Mouse (Mus musculus) hindbrain, embryonic 12.5 days (tissue): ENCODE data around the gene Col12a1. TPM values are rescaled to one million over a fixed set of nuclear protein-coding genes. Genes with fewer than 3 reads are reported as not detected.

ENCODE experiments used
- ATAC-seq: fragments of 200-750 bp; cut with Nextera tagmentation; 2 replicates; pipeline ENCODE4 v1.8.0; 2017; ENCODE audit warnings: moderate TSS enrichment; ENCODE audit not compliant: low FRiP score
- H3K27ac ChIP-seq: fragments of 300-500 bp; sonication (generic); 2 replicates; pipeline ENCODE4 v1.5.1; 2016; ENCODE audit warnings: mild to moderate bottlenecking
- H3K27me3 ChIP-seq: fragments of 300-500 bp; sonication (generic); 2 replicates; pipeline ENCODE4 v1.6.1; 2016; ENCODE audit warnings: mild to moderate bottlenecking
- H3K36me3 ChIP-seq: fragments of 300-500 bp; sonication (generic); 2 replicates; pipeline ENCODE4 v1.6.1; 2016; ENCODE audit warnings: mild to moderate bottlenecking
- H3K4me1 ChIP-seq: fragments of 300-500 bp; sonication (generic); 2 replicates; pipeline ENCODE4 v1.6.1; 2016
- H3K4me2 ChIP-seq: fragments of 300-500 bp; sonication (generic); replicated peaks from 2 replicates; pipeline ENCODE4 v1.6.1; 2016; ENCODE audit warnings: mild to moderate bottlenecking
- H3K4me3 ChIP-seq: fragments of 300-500 bp; sonication (generic); 2 replicates; pipeline ENCODE4 v1.5.1; 2016; ENCODE audit warnings: mild to moderate bottlenecking
- H3K9ac ChIP-seq: fragments of 300-500 bp; sonication (generic); 2 replicates; pipeline ENCODE4 v1.6.1; 2016; ENCODE audit warnings: mild to moderate bottlenecking, moderate library complexity
- H3K9me3 ChIP-seq: fragments of 300-500 bp; sonication (generic); replicated peaks from 2 replicates; pipeline ENCODE4 v1.6.1; 2016; ENCODE audit warnings: mild to moderate bottlenecking
- WGBS: fragments of 180-500 bp; shearing (Covaris S2); methylation state at CpG from one replicate; pipeline ENCODE4 v1.1.7; 2016; 5-methylcytosine and 5-hydroxymethylcytosine counted together
- polyA plus RNA-seq: library from polyadenylated mRNA; unstranded; fragments of >200 nt; fragmentation: Nextera tagmentation; extraction: Ambion mirVana; gene quantifications from 2 replicates; pipeline ENCODE4 v1.2.1, GENCODE M21; 2016

Col12a1 gene
- polyA plus RNA-seq: 53.8 and 60.1 TPM in 2 replicates

DNA sequence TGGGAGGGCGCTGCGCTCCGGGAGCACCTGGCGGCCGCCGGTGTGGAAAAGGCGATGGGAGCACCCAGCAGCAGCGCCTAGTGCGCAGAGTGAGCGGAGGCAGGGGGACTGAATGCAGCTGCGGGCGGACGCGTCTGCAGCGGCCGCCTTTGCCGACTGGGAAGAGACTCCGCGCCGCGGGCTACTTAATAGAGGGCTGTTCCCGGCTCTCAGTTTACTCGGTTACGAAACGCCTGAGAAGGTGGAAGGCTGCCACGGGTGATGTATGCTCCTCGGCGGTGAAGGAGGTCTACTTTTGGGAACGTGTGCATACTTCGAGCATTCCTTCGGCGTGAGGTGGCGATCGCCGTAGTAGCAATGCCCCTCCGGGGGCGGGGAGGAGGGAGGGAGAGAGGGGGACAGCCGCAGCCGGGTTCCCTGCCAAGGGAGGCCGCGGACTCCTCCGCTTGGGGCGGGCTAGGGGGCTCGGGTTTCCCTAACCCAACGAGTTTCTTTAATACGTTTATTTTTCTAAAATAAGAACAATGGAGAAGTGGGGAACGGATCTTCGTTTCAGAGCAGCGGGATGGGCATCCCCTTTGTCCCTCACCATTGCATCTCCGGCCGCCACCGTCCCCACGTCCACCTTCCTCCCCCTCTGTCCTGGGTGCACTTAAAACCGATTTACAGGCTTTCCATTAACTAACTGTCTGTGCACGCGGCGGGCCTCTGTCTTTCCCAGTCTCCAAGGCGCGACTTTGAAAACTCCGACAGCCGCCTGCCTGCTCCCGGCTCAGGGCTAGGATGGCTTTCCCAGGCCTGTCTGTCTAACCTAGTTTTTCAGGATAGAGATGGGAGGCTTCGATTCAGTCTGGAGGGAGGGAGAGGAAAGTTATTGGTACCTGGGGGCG lies at the start of gene Col12a1:
Gene Col12a1 (minus strand): TSS at position 351 of the 890 bp plus-strand sequence.
- H3K36me3 ChIP-seq: no peaks in the 10 kb centered on the region
- ATAC-seq: peak; percentile 68
- under 1% methylated on average over 64 of the region's 64 CpGs for WGBS
- H3K27ac ChIP-seq: peak within 1 kb of the TSS; percentile 62; the same call in 1 of the 2 replicates
- H3K4me3 ChIP-seq: peak within 1 kb of the TSS; percentile 54
- H3K9me3 ChIP-seq: no peaks in the 10 kb centered on the region
- peaks cover 34% of the 10 kb centered on the region for H3K4me1 ChIP-seq
- H3K9ac ChIP-seq: peak within 1 kb of the TSS; percentile 60
- H3K27me3 ChIP-seq: peaks cover 44% of the 10 kb centered on the region
- peak within 1 kb of the TSS; percentile 93 for H3K4me2 ChIP-seq

DNA sequence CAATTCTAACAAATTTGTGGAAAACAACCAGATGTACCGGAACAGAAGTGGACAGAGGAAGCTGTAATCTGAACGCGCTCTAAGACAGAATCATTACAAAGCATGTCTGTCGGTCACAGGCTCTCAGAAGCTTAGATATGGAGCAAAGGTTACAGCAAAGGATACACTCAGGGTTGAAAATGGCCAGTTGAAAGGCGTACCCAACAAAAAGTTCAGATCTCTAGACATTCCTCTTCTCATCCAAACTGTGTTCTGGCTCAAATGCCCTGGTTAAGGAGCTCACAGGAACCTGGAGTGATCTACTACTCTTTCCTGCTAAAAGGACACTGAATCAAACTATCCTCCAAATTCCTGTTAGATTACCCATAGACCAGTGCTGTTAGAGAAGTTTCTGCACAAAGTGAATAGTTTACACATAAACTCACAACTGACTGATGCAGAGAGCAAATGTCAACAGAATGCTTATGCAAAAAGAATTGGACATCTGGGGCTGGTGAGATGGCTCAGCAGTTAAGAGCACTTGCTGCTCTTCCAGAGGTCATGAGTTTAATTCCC lies 48.4 kb upstream of the Col12a1 start:
- H3K27me3 ChIP-seq: no peaks in the 10 kb centered on the region
- ATAC-seq: no peak
- H3K9ac ChIP-seq: no peak overlapping the region
- H3K4me1 ChIP-seq: no peaks in the 10 kb centered on the region
- no peak overlapping the region for H3K4me3 ChIP-seq
- 0 out of 2 replicates have a peak, but pooled peaks cover 4% of the 10 kb centered on the region for H3K36me3 ChIP-seq
- no peak overlapping the region for H3K27ac ChIP-seq
- WGBS: 95% methylated on average over 5 of the region's 5 CpGs
- H3K9me3 ChIP-seq: no peaks in the 10 kb centered on the region
- no peak overlapping the region for H3K4me2 ChIP-seq

DNA sequence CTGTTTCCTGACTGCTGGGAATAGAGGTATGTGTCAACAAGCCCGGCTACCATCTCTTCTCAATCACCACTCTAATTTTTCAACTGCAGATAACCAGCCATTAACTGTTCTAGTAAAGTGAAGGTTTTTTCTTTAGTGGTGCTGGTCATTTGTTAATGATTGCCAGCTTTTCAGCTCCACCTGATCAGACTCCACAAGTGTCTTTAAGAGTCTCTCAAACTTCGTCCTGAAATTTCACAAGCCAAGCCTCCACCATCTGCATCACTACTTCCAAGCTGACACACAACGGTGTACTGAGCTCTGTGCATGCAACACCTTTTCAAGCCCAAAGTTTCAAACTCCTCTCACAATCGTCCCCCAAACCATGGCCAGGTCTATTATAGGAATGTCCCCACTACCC lies 46.7 kb upstream of the Col12a1 start:
- no peak for ATAC-seq
- Histone ChIP-seq H3K4me1 (no peaks in the 10 kb centered on the region), H3K36me3 (no peaks in the 10 kb centered on the region), H3K9ac (no peak overlapping the region), H3K4me2 (no peak overlapping the region), H3K4me3 (no peak overlapping the region), H3K27me3 (no peaks in the 10 kb centered on the region), H3K9me3 (no peaks in the 10 kb centered on the region), H3K27ac (no peak overlapping the region)
- 86% methylated on average over 4 of the region's 4 CpGs for WGBS

DNA sequence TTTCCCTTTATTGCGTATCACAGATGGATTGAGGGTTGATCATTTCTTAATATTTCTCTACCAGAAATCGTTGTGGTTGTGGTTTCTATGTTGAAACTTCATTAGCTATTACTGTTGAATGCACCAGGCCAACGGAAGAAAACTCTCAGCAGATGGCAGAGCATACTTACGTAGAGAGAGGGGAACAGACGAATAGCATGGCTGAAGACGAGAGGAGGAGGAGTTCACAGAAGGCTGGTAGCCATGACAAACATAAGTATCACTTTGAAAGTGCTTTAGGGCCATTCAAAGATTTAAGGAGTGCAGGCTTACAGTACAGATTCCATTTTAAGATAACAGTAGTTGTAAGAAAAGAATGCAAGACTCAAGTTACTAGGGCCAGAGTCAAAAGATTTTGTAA lies 43.9 kb upstream of the Col12a1 start:
- Histone ChIP-seq H3K4me2 (no peak overlapping the region), H3K4me3 (no peak overlapping the region), H3K9me3 (no peaks in the 10 kb centered on the region), H3K36me3 (peaks cover 5% of the 10 kb centered on the region; the same call in 1 of the 2 replicates), H3K27me3 (no peaks in the 10 kb centered on the region), H3K4me1 (peaks cover 10% of the 10 kb centered on the region), H3K9ac (no peak overlapping the region), H3K27ac (no peak overlapping the region)
- no peak for ATAC-seq
- 79% methylated on average over 6 of the region's 6 CpGs for WGBS

DNA sequence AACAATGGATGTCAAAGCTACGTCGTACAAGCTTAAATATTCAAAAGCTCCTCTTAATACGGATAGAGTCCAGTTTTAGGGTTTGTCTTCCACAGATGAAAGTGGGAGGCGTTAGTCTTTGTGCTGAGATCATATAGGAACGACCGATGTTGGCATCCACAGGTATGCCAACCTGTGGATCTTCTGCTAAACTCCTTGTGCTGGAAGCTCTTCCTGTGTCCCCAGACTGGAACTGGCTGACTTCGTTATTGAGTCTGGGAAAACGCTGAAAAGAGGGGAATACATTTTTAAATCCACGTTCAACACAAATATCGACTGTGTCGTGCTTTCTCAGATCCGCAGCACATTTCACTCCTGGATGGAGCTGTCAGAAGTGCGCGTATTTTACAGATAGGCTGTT lies 41.4 kb upstream of the Col12a1 start:
- peaks cover 10% of the 10 kb centered on the region for H3K4me1 ChIP-seq
- H3K4me2 ChIP-seq: peak overlapping the region; percentile 62
- no peaks in the 10 kb centered on the region for H3K9me3 ChIP-seq
- peak overlapping the region; percentile 78 for H3K27ac ChIP-seq
- peaks cover 17% of the 10 kb centered on the region for H3K36me3 ChIP-seq
- peak; percentile 65; the same call in 1 of the 2 replicates for ATAC-seq
- peak overlapping the region; percentile 61 for H3K9ac ChIP-seq
- peak overlapping the region; percentile 63 for H3K4me3 ChIP-seq
- WGBS: 8% methylated on average over 14 of the region's 14 CpGs
- no peaks in the 10 kb centered on the region for H3K27me3 ChIP-seq

DNA sequence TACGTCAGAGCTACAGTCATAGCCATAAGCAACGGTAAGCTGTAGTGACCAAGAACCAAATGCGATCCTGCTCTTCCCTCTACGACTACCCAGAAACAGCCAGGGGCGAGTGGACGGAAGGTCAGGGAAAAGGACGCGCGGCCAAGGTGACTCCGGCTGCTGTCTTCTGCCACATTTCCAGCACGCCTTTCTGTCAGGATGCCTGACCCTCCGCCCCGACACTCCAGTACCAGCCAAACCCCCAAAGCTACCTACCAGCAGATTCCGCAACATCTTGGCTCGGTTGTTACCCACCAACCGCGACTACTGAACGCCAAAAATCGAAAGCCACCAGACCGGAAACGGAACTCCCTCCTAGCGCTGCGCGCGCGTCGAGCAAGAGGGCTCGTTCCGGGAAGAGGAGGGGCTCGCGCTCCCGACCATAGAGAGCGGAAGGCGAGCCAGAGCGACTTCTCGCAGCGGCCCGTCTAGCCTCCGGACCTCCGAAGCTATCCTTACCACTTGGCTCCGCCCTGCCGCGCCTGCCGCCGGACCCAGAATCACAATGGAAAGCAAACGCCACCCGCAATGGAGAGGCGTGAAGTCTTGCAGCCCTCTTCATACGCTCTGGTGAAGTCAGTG lies 40.9 kb upstream of the Col12a1 start, which contains the start of gene Cox7a2:
Gene Cox7a2 (minus strand): TSS at position 494 of the 621 bp plus-strand sequence.
- ATAC-seq: peak; percentile 99

DNA sequence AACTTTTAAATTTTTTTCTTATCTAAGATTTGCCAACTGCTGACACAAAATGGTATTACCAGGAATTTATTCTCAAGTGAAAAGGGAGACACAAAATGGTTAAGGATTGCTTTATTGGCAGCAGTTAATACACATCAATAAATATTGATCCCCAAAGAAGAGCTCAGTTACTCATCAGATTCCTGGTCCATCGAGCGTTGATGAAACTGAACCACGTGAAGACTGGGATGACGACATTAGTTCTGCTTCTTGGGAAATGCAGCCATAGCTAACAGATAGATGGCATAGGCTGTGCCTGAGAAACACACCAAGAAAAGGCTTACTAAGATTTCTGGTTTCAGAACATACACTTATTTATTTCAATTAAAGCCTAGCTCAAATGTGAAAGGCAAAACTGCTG lies 36.7 kb upstream of the Col12a1 start:
- no peak overlapping the region for H3K27ac ChIP-seq
- H3K27me3 ChIP-seq: no peaks in the 10 kb centered on the region
- H3K4me2 ChIP-seq: no peak overlapping the region
- H3K4me1 ChIP-seq: peaks cover 10% of the 10 kb centered on the region
- H3K9ac ChIP-seq: no peak overlapping the region
- WGBS: 95% methylated on average over 4 of the region's 4 CpGs
- no peak for ATAC-seq
- H3K4me3 ChIP-seq: no peak overlapping the region
- no peaks in the 10 kb centered on the region for H3K9me3 ChIP-seq
- peaks cover 29% of the 10 kb centered on the region for H3K36me3 ChIP-seq

More for the DNA sequence above, 40.9 kb upstream of the Col12a1 start, which contains the start of gene Cox7a2:
- Histone ChIP-seq H3K4me3 (peak within 1 kb of the TSS; percentile 63), H3K9me3 (no peaks in the 10 kb centered on the region), H3K4me2 (peak within 1 kb of the TSS; percentile 62), H3K9ac (peak within 1 kb of the TSS; percentile 75), H3K36me3 (peaks cover 20% of the 10 kb centered on the region), H3K4me1 (peaks cover 10% of the 10 kb centered on the region), H3K27ac (peak within 1 kb of the TSS; percentile 85), H3K27me3 (no peaks in the 10 kb centered on the region)
- under 1% methylated on average over 49 of the region's 49 CpGs for WGBS

DNA sequence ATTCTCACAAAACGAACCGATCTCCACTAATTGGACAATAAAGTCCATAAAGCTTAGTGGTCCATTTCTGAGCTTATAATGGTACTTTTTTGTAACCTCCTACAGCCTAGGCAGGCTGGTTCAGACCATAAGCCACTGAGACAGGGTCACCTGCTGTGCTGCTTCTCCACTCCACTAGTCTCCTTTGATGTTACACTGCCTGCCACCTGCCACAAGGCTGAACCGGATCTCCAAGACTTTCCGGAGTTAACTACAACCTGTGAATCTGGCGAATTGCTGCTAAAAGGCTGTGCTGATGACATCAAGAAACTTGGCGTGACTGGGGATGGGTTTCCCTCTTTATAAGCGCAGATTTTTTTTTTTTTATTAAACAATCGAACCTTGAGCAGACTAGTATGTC lies 33.2 kb upstream of the Col12a1 start:
- Histone ChIP-seq H3K27me3 (no peaks in the 10 kb centered on the region), H3K4me1 (no peaks in the 10 kb centered on the region), H3K9ac (no peak overlapping the region), H3K27ac (no peak overlapping the region), H3K9me3 (no peaks in the 10 kb centered on the region), H3K4me2 (no peak overlapping the region), H3K4me3 (no peak overlapping the region), H3K36me3 (peaks cover 20% of the 10 kb centered on the region)
- ATAC-seq: no peak
- 82% methylated on average over 8 of the region's 8 CpGs for WGBS

DNA sequence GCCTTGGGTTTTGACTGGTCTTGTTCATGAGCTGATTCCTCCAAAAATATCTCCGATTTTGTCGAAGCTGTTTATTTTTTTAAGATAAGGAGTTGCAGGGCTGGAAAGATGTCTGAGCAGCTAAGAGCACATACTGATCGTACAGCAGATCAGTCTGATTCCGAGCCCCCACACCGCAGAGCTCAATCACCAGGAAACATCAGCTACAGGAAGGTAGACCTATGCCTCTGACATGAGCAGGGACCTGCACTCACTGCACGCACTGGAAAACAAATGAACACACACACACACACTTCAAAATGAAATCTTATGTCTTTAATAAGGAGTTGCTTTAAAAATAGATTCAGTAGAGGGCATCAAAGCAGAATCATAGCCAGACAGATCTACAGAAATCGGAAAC lies 32.1 kb upstream of the Col12a1 start:
- H3K36me3 ChIP-seq: peaks cover 16% of the 10 kb centered on the region
- H3K4me1 ChIP-seq: no peaks in the 10 kb centered on the region
- H3K27me3 ChIP-seq: no peaks in the 10 kb centered on the region
- no peak overlapping the region for H3K27ac ChIP-seq
- ATAC-seq: no peak
- no peak overlapping the region for H3K9ac ChIP-seq
- no peak overlapping the region for H3K4me3 ChIP-seq
- WGBS: 89% methylated on average over 7 of the region's 7 CpGs
- no peak overlapping the region for H3K4me2 ChIP-seq
- H3K9me3 ChIP-seq: no peaks in the 10 kb centered on the region

DNA sequence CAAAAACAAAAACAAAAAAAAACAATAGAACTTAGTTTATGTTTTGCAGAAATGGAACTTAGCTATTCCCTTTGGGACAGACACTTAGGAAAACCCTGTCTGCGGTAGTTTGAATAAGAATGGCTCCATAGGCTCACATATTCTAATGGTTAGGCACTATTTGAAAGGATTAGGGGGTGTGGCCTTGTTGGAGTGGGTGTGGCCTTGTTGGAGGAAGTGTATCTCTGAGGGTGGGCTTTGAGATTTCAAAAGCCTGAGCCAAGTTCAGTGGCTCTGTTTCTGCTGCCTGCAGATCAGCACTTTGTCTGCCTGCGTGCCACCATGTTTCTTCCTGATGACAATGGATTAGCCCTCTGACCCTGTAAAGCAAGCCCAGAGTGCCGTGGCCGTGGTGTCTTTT lies 26.4 kb upstream of the Col12a1 start:
- Histone ChIP-seq H3K36me3 (no peaks in the 10 kb centered on the region), H3K4me2 (no peak overlapping the region), H3K4me3 (no peak overlapping the region), H3K27me3 (no peaks in the 10 kb centered on the region), H3K9me3 (no peaks in the 10 kb centered on the region), H3K27ac (no peak overlapping the region), H3K4me1 (no peaks in the 10 kb centered on the region), H3K9ac (no peak overlapping the region)
- WGBS: 45% methylated on average over 4 of the region's 4 CpGs
- no peak for ATAC-seq

DNA sequence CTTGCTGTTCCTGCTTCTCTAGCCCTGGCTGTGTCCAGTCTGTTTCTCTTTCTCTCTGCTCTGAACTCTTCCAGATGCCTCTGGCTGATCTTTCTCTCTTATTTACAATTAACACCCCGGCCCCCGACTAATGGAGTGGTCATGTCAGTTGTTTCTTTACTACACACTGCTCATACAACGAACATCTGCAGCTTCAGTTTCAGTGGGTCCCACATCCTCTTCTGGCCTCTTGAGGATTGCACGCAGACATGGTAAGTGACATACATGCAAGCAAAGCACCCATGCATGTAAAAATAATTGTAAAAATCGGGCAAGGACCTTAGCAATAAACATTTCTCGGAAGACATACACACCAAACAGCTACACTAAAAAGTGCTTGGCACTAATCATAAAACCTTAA lies 17.0 kb upstream of the Col12a1 start:
- Histone ChIP-seq H3K4me3 (no peak overlapping the region), H3K4me1 (no peaks in the 10 kb centered on the region), H3K9ac (no peak overlapping the region), H3K27ac (no peak overlapping the region), H3K27me3 (no peaks in the 10 kb centered on the region), H3K9me3 (no peaks in the 10 kb centered on the region), H3K36me3 (no peaks in the 10 kb centered on the region), H3K4me2 (no peak overlapping the region)
- no peak for ATAC-seq
- 89% methylated on average over 6 of the region's 6 CpGs for WGBS

DNA sequence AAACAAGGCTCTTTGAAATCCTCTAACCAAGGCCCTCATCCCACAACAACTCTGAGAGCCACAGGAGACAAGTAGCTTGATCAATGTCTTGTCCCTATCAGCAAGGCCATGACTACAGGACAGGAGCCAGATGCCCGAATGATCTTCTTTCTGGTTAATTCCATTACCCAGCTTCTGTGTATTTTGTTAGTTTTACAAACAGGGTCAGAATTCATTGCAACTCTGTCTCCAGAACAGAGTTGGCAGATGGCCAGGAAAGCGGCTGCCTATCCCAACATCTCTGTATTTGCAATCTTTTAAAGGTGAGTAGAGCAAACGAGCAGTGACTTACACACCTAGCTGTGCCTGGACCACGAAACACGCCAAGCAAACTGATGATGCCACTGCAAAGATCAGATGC lies 11.7 kb upstream of the Col12a1 start:
- Histone ChIP-seq H3K4me3 (no peak overlapping the region), H3K27me3 (no peaks in the 10 kb centered on the region), H3K4me2 (no peak overlapping the region), H3K4me1 (no peaks in the 10 kb centered on the region), H3K9ac (no peak overlapping the region), H3K9me3 (no peaks in the 10 kb centered on the region), H3K36me3 (no peaks in the 10 kb centered on the region), H3K27ac (no peak overlapping the region)
- WGBS: 88% methylated on average over 5 of the region's 5 CpGs
- ATAC-seq: no peak
